Mouse (Mus musculus) hindbrain, postnatal 0 days (tissue): ENCODE data around the gene D230025D16Rik. TPM values are rescaled to one million over a fixed set of nuclear protein-coding genes. Genes with fewer than 3 reads are reported as not detected.

Source experiments
- ATAC-seq: fragments of 200-750 bp; cut with Nextera tagmentation; 2 replicates; pipeline ENCODE4 v1.8.0; 2017; ENCODE audit warnings: mild to moderate bottlenecking, moderate TSS enrichment, moderate library complexity
- DNase-seq: peaks from one replicate; pipeline ENCODE4 v3.0.0-alpha.2; 2015; ENCODE audit warnings: low spot score
- H3K27ac ChIP-seq: fragments of 300-500 bp; sonication (generic); 2 replicates; pipeline ENCODE4 v1.5.1; 2014; ENCODE audit warnings: mild to moderate bottlenecking
- H3K27me3 ChIP-seq: fragments of 300-500 bp; sonication (generic); 2 replicates; pipeline ENCODE4 v1.6.1; 2014; ENCODE audit warnings: low read length, mixed read lengths; ENCODE audit not compliant: insufficient read depth
- H3K36me3 ChIP-seq: fragments of 300-500 bp; sonication (generic); 2 replicates; pipeline ENCODE4 v1.6.1; 2014; ENCODE audit warnings: low read length, mixed read lengths; ENCODE audit not compliant: insufficient read depth
- H3K4me1 ChIP-seq: fragments of 300-500 bp; sonication (generic); 2 replicates; pipeline ENCODE4 v1.6.1; 2014; ENCODE audit warnings: antibody characterized with exemption, low read length, mixed read lengths; ENCODE audit not compliant: insufficient read depth
- H3K4me2 ChIP-seq: fragments of 300-500 bp; sonication (generic); 2 replicates; pipeline ENCODE4 v1.6.1; 2014; ENCODE audit warnings: low read depth, mild to moderate bottlenecking, low read length, moderate library complexity, mixed read lengths
- H3K4me3 ChIP-seq: fragments of 300-500 bp; sonication (generic); 2 replicates; pipeline ENCODE4 v1.5.1; 2014; ENCODE audit warnings: low read length
- H3K9ac ChIP-seq: fragments of 300-500 bp; sonication (generic); replicated peaks from 2 replicates; pipeline ENCODE4 v1.6.1; 2014; ENCODE audit warnings: mild to moderate bottlenecking, low read length, moderate library complexity, mixed read lengths
- H3K9me3 ChIP-seq: fragments of 300-500 bp; sonication (generic); 2 replicates; pipeline ENCODE4 v1.6.1; 2016; ENCODE audit warnings: low read length, mixed read lengths
- CTCF ChIP-seq: IDR thresholded peaks from 2 replicates; pipeline ENCODE4 v1.5.1; 2016; ENCODE audit warnings: antibody characterized with exemption, control low read depth, low read depth
- WGBS: fragments of 180-500 bp; shearing (Covaris S2); extraction: QIAGEN DNeasy Blood & Tissue Kit; methylation state at CpG from one replicate; pipeline ENCODE4 v1.1.7; 2014; 5-methylcytosine and 5-hydroxymethylcytosine counted together
- polyA plus RNA-seq: library from polyadenylated mRNA; unstranded; fragments of >200 nt; fragmentation: Nextera tagmentation; extraction: Ambion mirVana; gene quantifications from 2 replicates; pipeline ENCODE4 v1.2.1, GENCODE M21; 2015
- total RNA-seq: library from RNA; depleted of rRNA; stranded (reverse); fragments of >200 nt; gene quantifications from 2 replicates; pipeline ENCODE4 v1.2.3, GENCODE M21; 2014

Gene D230025D16Rik
- total and polyA plus RNA-seq, 2 experiments from 2014 or later, result 22.1 to 39.5 TPM

- H3K4me2 ChIP-seq, result peak overlapping the region; percentile 99
- under 1% methylated on average over 63 of the region's 74 CpGs for WGBS
- peak; percentile 84 for TF ChIP-seq CTCF
- peak overlapping the region; percentile 76 for H3K27ac ChIP-seq
- H3K36me3 ChIP-seq, result peaks cover 29% of the 10 kb centered on the region
- peaks cover 4% of the 10 kb centered on the region; the same call in 1 of the 2 replicates for H3K4me1 ChIP-seq
- peaks cover 9% of the 10 kb centered on the region; the same call in 1 of the 2 replicates for H3K27me3 ChIP-seq
- peak overlapping the region; percentile 68 for H3K9ac ChIP-seq
- DNase-seq (peak; percentile 94), ATAC-seq (peak; percentile 85)
- H3K9me3 ChIP-seq, result no peaks in the 10 kb centered on the region
- peak overlapping the region; percentile 61 for H3K4me3 ChIP-seq
These were observed 29.4 kb downstream of the D230025D16Rik start for GRCm38 (mm10) chr8:105254152-105254965.

- Histone ChIP-seq H3K27ac (peak within 1 kb of the TSS; percentile 76), H3K27me3 (peaks cover 9% of the 10 kb centered on the region; the same call in 1 of the 2 replicates), H3K4me3 (peak within 1 kb of the TSS; percentile 61), H3K4me1 (peaks cover 10% of the 10 kb centered on the region), H3K36me3 (peaks cover 23% of the 10 kb centered on the region), H3K9me3 (no peaks in the 10 kb centered on the region), H3K9ac (peak within 1 kb of the TSS; percentile 68), H3K4me2 (peak within 1 kb of the TSS; percentile 99)
- TF ChIP-seq CTCF, result no peak
- ATAC-seq (peak; percentile 30; the same call in 1 of the 2 replicates), DNase-seq (peak; percentile 38)
- 1% methylated on average over 14 of the region's 14 CpGs for WGBS
These were observed 30.0 kb downstream of the D230025D16Rik start, which contains the start of gene B3gnt9 for GRCm38 (mm10) chr8:105254966-105255350. TSS of gene B3gnt9 (minus strand) at chr8:105255153.

DNA sequence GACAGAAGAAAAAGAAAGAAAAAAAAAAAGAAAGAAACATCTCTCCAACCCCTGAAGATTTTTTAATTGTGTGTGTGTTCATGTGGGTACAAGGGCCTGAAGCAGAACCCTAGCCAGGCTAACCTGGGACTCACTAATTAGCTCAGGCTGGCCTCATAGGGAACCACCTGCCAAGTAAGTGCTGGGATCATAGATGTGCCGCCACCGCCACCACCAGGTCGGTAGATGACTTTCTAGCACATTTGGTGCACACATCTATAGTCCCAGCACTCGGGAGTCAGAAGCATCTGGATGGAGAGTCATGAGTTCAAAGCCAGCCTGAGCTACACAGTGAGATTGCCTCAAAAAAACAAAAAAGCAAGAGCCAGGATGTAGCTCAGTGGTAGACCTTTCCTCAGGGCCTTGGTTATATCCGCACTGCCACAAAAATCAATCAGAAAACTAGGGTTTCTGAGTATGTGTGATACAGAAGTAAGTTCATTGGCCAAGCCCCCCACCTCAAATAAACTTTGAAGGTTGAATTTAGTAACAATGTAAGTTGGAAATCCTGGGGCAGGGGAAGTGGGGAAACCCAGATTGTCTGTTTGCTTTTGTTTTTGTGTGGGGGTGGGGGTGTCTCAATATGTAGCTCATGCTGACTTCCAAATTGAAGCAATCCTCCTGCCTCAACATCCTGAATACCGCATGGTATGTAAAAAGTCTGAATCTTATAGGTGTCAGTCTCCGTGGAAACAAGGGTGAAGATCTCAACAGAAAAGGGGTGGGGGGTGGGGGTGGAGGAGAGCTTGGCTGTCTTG lies 32.6 kb downstream of the D230025D16Rik start:
- Histone ChIP-seq H3K9ac (no peak overlapping the region), H3K27ac (no peak overlapping the region), H3K4me1 (peaks cover 10% of the 10 kb centered on the region), H3K4me2 (no peak overlapping the region), H3K27me3 (peaks cover 16% of the 10 kb centered on the region; the same call in 1 of the 2 replicates), H3K36me3 (0 out of 2 replicates have a peak, but pooled peaks cover 3% of the 10 kb centered on the region), H3K4me3 (no peak overlapping the region), H3K9me3 (no peaks in the 10 kb centered on the region)
- TF ChIP-seq CTCF, result no peak
- ATAC-seq (no peak), DNase-seq (no peak)
- 73% methylated on average over 7 of the region's 7 CpGs for WGBS

GRCm38 (mm10) chr8:105258911-105259720 lies 34.2 kb downstream of the D230025D16Rik start:
- peak; percentile 67 for DNase-seq
- Histone ChIP-seq H3K9me3 (no peaks in the 10 kb centered on the region), H3K4me3 (peak overlapping the region; percentile 35), H3K4me2 (peak overlapping the region; percentile 63), H3K27me3 (peaks cover 16% of the 10 kb centered on the region), H3K4me1 (peaks cover 10% of the 10 kb centered on the region), H3K36me3 (no peaks in the 10 kb centered on the region), H3K9ac (0 out of 2 replicates have a peak overlapping the region, but pooled peaks have one; percentile 3), H3K27ac (no peak overlapping the region)
- ATAC-seq, result peak; percentile 43
- WGBS, result 3% methylated on average over 55 of the region's 55 CpGs
- peak; percentile 44; the same call in 1 of the 2 replicates for TF ChIP-seq CTCF

GRCm38 (mm10) chr8:105259721-105260320 lies 34.9 kb downstream of the D230025D16Rik start:
- peak; percentile 73 for ATAC-seq

More at GRCm38 (mm10) chr8:105259721-105260320, 34.9 kb downstream of the D230025D16Rik start:
- H3K27me3 ChIP-seq, result peaks cover 16% of the 10 kb centered on the region
- peak overlapping the region; percentile 63 for H3K4me2 ChIP-seq
- no peak overlapping the region for H3K27ac ChIP-seq
- peaks cover 10% of the 10 kb centered on the region for H3K4me1 ChIP-seq
- 3% methylated on average over 30 of the region's 30 CpGs for WGBS
- peak overlapping the region; percentile 35 for H3K4me3 ChIP-seq
- H3K36me3 ChIP-seq, result no peaks in the 10 kb centered on the region
- peak; percentile 88 for DNase-seq
- TF ChIP-seq CTCF, result peak; percentile 92
- no peaks in the 10 kb centered on the region for H3K9me3 ChIP-seq
- H3K9ac ChIP-seq, result 0 out of 2 replicates have a peak overlapping the region, but pooled peaks have one; percentile 3
